Mouse (Mus musculus) retina, adult 2 months (tissue): ENCODE results near the gene Hist1h3g.
A peak's percentile ranks its signal among the peaks of the same experiment; 100 is the strongest.
"Not testable (repeated sequence)": the region's sequence is repeated elsewhere in the genome, so short reads cannot be mapped to it uniquely, and the experiment has no call there.

ENCODE experiments used
- DNase-seq: peaks from one replicate; pipeline ENCODE4 v3.0.0-alpha.2; 2012; ENCODE audit warnings: low read depth, low spot score

The Hist1h3g gene

DNA sequence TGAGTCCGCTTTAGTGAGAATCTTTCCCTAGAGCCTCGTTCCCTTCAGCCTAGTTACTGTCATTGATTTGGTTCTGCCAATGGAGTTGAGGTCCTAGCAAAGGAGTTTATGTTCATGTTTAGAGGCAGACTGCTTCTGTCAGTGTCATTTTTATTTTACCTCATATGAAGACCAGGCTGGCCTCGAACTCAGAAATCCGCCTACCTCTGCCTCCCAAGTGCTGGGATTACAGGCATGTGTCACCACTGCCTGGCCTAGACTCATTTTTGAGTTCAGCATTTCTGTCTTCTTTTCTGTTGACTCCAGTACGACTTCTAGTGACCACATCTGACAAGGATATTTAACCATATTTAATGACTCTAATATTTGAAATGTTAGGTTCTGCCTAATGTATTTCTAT lies 19.9 kb upstream of the Hist1h3g start:
- no peak for DNase-seq

DNA sequence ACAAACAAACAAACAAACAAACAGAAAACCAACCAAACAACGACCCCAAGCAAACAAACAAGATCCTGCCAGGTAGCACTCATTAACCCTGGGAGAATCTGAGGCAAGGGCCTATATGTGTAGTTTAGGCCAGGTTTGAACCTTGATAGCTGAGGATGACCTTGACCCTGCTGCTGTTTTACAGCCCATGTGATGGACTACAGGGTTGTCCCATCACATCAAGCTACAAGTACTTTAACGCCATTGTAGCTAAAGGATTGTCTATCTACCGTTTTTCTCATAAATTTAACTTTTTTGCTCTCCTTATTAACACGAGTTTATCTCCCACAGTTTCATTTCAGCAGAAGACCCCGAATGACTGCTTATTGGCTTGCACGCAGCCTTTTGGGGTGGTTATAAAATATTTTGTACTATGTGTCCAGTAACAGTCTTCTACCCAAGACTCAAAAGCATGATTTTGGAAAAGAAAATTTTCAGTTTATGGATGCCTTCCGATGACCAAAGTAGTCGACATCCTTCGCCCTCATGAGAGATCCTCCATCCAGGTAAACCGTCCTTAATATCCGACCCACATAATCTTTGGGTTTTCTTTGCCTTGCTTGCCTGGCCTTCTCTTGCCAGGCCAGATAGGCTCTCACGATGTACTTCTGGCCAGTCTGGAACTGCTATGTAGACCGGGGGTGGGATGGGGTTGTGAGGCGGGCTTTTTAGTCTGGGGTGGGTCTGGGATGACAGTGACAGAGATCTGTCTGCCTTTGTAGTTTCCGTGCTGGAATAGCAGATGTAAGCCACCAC lies 19.2 kb upstream of the Hist1h3g start:
- DNase-seq, result no peak

DNA sequence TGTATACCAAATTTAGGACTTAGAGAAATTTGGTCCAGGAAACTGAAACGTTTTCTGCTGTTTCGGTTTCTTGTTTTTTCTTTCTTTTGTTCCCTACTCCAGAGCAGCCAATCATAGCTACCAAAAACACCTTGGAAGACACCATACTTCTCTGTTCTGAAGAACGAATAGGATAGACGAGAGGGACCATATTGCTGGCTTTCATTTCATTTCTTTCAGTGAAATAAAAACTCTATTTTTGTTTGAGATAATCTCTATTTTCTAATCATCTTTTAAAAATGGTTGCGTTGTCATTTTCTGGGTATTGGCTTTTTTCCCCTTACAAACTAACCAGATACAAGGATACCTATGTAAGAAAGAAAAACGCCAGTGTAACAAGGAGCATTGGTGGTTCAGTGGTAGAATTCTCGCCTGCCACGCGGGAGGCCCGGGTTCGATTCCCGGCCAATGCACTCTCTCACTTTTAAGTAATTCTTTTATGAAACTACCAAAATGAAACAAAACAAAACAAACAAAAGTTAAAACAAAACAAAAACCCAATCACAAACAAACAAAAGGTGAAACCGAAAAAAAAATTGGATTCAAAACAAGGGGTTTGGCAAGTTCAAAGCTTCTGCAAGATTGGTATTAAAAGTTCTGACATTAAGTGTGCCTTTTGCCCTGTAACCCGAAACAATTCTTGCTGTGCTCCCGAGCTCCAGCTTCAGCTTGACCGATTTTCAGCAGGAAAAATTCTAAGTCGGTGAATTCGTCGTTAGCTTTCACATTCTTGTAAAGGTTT lies 18.2 kb upstream of the Hist1h3g start:
- DNase-seq, result peak; percentile 64

DNA sequence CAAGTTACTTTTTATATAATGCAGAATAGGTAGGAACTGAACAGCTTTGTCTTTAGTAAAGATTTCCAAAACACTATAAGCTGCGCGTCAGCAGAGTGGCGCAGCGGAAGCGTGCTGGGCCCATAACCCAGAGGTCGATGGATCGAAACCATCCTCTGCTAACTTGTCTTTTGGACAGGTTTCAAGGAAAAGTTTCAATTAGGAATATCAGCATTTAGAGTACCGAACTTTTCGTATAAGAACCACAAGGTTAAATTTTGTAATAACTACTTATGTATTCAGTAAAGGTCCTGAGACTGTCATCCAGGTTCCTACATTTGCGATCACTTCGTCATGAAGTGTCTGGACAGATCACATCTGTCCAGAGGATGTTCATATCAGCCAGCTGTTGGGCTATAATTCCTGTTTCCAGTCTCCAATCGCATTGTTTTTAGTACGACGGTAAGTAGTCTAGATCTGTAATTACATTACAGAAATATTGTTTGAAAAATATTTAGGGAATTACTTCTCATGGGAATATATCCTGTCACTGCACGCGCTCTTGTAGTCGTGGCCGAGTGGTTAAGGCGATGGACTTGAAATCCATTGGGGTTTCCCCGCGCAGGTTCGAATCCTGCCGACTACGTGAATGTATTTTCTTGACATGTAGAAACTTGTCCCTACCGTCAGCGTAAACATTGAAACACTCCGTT lies 17.5 kb upstream of the Hist1h3g start:
- peak; percentile 72 for DNase-seq

DNA sequence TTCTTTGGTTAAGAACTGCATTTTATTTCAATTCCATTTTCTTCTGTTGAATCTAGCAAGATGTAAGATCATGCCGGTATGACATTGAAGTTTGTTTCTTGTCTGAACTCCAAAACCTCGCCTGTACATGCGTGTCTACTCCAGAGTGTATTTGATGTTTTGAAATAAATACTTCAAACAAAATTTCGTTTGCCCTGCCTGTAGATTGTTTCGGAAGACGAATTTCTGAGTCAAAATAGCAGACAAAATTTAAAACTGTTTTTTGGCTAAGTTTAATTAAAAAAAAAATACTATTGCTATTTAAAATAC lies 17.0 kb upstream of the Hist1h3g start:
- DNase-seq, result no peak

DNA sequence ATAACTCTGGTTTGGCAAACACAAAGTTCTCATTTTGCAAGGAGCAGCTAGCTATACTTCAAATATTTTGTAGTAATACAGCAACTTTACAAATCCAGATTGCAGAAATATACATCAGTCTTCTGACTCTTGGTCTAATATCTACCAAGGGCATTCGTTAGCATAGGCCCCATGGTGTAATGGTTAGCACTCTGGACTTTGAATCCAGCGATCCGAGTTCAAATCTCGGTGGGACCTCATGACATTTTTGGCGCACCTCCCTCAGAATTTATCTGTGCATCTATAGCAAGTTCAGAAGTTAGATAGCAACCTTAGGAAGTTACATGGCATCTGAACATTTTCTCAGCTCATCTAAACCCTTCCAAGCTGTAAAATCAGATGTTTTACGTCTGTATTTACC lies 16.3 kb upstream of the Hist1h3g start:
- no peak for DNase-seq

DNA sequence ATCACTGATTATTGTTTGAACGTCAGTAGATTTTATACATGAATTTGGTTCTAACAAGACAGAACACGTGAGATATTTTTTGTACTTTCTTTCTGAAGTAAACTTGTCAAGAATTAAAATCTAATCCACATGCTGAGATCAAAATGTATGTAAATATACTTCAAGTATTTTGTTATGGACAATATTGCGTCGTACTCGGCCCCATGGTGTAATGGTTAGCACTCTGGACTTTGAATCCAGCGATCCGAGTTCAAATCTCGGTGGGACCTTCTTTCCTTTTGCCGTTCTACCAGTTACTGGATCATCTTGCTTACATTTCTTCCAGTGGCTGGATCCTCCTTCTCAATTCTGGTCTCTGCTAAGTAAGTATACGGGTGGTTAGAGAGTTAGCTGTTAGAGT lies 15.8 kb upstream of the Hist1h3g start:
- no peak for DNase-seq

DNA sequence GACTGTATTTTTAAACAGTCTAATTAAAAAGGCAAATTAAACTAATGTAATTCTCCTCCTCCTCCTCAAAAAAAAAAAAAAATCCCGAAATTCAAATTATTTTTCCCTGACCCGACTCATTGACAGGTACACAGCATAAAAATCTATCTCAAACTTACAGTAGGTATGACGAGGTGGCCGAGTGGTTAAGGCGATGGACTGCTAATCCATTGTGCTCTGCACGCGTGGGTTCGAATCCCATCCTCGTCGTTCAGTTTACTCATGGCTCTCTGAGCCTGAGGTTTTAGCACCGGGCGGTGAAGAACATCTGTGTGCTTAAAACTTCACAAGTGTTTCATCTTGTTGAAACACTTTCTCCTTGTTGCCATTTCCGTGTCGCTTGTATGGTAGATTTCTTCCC lies 13.5 kb upstream of the Hist1h3g start:
- no peak for DNase-seq

DNA sequence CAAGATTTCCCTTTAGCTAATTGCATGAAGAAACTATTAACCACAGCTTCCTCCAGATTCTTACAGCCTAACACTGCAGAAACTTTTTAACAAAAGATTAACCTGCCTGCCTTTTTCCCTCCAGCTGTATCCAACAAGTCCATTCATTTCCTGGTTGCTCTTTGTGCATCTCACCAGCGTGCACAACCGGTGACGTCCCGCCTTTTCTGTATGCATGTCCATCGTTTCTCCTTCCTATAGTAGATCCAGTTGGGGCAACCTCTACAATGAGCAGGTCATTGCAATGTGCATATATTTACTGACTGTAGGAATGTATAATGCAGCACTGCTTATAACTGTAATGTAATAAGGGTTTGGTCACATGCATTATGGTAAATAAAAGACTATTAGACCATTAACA lies 11.2 kb upstream of the Hist1h3g start:
- no peak for DNase-seq

DNA sequence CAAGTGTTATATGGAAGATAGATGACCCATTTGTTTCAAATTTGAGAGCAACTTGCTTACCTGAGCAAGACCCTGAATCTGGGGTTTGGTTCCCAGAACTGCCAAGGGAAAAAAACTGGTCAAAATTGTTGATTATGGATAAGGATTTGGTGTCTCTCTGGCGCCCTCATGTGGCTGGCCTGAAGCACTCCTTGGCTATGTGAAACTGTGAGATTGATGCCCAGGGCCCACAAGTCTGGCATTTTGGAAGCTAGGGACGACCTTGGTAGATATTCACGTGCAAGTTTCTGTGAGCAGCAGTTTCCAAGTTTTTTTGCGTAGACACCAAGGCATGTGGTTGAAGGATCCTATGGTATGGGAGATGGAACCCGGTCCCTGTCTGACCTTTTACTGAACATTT lies 10.6 kb upstream of the Hist1h3g start:
- no peak for DNase-seq

DNA sequence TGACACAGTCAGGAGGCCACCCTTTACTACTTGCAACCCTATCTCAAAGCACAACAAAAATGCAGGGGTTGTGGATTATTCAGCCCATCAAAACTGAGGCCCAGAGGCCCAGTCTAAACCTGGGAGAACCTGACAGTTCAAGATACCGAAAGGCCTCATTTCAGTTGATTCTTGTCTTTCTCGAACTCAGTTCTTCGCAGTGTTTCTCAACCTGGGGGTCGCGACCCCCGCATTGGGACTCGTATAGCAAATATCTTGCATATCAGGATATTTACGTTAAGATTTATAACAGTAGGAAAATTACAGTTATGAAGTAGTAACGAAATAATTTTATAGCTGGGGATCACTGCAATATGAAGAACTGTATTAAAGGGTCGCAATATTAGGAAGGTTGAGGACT lies 9.3 kb upstream of the Hist1h3g start:
- DNase-seq, result no peak

DNA sequence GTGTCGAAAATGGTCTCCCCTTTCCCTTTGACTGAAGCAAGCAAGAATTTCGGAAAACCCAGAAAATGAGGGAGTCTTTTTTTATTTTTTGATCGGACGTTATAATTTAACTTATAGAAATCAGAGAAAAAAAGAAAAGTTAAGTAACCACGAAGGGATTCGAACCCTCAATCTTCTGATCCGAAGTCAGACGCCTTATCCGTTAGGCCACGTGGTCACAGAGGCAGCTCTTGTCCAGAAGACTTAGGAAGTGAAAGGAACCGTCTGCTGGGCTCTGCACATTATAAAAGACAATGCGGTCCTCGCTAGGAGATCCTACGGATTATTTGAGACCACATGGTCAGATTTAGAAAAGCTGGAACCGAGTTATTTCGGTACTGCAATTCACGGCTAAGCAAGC lies 8.9 kb upstream of the Hist1h3g start:
- peak; percentile 88 for DNase-seq

DNA sequence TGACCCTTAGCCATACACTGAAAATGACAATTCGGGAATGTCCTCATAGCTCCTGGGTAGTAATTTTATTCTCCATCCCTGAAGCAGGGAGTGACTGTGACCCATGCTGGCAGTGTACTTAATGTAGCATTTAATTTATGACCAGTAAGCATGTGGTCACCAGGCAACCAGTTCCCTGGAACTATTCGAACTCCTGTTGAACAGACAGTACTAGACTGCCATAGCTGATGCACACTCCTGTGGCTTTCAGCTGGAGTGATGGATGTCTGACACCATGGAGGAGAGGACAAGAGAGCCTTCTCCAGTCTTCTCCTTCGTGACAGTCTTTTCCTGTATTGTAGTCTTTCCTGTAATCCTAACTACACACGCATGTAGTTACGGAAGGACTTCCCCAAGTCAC lies 6.2 kb upstream of the Hist1h3g start:
- DNase-seq, result no peak

DNA sequence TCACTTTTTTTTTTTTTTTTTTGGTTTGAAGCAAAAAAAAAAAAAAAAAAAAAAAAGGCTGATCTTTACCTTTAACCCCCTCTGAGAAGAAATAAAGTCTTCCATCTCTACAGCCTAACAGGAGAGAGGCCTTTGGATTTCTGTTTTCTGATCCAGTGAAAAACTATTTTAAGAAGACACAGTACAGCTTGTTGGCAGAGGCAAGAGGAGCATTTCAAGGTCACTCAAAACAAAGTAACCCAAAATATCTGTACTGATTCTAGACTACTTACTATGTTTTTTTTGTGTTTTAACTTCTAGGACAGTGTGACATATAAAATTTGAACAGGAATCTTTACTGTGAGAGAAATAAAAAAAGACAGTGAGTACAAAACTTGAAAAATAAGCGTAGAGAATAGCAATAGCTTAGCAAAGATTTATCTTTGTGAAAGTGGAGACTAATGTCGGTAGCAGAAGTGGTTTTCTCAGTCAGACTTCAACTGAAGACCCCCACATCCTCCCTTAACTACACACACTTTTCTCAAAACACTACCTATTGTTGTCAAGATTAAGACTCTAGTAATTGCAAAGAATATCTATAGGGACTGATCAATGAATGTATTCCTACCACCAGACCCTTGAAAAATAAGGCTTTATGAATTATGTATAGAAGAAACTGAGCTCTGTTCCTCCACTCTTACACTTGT lies 5.6 kb upstream of the Hist1h3g start:
- no peak for DNase-seq

DNA sequence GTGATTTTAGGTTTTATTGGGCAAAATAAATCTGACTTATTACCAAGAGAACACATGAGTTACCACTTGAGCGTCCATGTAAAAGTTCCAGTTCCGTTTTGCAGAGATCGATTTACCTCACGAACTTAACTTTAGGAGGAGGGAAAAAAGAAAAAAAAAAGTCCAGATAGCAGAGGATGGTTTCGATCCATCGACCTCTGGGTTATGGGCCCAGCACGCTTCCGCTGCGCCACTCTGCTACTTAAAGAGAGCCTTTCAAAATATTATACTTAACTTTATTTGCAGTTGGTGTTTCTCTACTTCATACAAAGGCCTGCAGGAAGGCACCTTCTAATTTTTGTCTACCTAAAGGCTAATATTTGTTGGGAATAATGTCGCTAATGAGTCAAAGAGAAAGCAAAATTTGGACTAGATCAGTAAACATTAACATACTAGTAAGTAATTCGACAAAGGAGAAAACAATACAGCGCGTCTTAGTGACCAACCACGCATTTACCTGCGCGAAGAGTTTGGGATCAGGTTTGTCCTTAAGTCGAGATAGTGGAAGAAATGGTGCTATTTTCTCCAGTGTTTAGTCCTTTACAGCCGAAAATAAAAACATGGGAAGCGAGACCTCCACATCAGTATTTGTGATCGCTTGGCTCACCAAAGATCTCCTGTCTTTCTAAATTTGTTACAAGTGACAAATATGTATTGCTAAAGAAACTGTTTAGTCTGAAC lies 4.9 kb upstream of the Hist1h3g start:
- no peak for DNase-seq

DNA sequence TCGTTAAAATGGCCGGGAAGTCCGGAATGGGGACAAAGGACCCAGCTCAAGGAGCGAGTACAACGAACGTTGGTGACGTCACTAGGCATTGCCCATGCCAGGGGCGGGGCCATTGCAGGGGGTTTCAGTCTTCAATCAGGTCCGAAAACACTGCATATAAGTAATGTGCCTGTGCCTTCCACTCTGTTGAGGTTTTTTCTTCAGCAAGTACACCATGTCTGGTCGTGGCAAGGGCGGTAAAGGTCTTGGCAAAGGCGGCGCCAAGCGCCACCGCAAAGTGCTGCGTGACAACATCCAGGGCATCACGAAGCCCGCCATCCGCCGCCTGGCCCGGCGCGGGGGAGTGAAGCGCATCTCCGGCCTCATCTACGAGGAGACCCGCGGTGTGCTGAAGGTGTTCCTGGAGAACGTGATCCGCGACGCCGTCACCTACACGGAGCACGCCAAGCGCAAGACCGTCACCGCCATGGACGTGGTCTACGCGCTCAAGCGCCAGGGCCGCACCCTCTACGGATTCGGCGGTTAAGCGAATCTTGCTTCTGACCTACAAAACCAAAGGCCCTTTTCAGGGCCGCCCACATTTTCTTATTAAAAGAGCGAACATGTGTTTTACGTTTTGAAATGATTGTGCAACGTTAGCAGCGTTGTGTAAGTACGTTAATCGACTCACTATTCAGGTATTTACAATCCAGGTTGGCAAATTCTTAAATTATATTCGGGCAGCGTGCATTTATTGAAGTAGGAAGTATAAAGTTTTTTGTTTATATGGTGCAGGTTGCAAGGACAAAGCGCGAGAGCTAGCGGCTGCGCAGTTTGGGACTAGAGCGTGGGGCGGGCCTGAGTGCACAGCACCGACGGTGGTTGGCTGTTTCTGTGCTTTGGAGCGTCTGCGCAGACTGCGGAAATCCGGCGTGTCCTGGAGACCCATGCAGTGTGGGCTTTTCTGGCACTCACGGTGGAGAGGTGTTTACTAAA lies 4.0 kb upstream of the Hist1h3g start, which contains the start of gene Hist1h4h:
TSS of gene Hist1h4h (plus strand) at position 150 of the 975 bp plus-strand sequence.
- peak; percentile 89 for DNase-seq

DNA sequence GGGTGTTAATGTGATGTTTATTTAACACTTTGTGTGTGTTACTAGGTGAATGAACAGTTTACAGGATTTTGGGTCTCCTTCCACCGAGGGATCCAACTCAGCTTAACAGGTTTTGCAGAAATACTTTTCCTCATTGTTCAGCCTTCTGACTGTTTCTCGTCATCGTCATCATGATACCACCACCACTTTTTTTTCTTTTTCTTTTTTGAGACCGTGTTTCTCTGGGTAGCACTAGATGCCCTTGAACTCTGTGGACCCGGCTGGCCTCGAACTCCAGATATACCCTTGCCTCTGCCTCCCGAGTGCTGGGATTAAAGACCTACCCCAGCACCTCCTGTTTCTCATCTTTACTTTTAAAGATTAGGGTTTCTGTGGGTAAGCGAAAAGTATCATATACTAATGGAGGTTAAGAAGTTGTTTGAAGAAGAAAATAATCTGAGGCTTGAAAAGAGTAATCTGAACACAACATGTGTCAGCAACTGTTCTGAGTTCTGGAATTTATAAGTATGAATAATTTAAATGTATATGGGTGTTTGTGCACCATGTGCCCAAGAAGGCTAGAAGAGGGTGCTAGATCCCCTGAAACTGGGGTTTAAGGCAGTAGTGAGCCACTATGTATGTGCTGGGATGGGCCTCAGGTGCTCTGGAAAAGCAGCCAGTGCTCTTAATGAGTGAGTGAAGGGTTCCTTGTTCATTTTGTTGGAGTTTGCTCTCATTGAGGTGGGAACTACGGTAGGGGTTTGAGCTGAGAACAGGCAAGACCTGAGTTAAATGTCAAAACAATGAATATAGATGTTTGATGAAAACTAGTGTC lies 2.8 kb upstream of the Hist1h3g start:
- DNase-seq, result no peak

DNA sequence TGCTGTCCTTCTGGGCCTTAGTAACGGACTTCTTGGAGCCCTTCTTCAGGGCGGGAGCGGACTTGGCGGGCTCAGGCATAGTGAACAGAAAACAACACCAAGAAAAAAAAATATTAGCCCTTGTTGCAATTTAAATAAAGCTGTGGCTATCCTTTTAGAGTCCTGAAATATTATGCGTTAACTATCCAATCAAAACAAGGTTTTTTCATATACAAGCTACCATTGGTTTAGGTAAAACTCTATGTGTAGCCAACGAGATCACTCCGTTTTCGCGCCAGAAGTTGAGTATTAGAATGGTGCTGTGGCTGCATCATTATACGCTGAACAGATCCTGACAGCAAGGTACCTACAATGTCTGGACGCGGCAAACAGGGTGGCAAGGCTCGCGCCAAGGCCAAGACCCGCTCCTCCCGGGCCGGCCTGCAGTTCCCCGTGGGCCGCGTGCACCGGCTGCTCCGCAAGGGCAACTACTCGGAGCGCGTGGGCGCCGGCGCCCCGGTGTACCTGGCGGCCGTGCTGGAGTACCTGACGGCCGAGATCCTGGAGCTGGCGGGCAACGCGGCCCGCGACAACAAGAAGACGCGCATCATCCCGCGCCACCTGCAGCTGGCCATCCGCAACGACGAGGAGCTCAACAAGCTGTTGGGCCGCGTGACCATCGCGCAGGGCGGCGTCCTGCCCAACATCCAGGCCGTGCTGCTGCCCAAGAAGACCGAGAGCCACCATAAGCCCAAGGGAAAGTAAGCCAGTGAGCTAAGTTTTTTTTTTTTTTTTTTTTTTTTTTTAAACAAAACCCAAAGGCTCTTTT lies 1.5 kb upstream of the Hist1h3g start, which contains the start of gene Hist1h2af:
TSS of gene Hist1h2af (plus strand) at position 347 of the 808 bp plus-strand sequence.
- not testable (repeated sequence) for DNase-seq
